Mouse (Mus musculus) left cerebral cortex, adult 9 months (tissue): ENCODE data around the gene Dhx40.
"Not testable (repeated sequence)": the region's sequence is repeated elsewhere in the genome, so short reads cannot be mapped to it uniquely, and the experiment has no call there.

Experiments
- DNase-seq, 2 experiments: peaks; one replicate each; pipeline ENCODE4 v3.0.0; 2022; ENCODE audit warnings: low spot score in 2 of 2

The Dhx40 gene

DNA sequence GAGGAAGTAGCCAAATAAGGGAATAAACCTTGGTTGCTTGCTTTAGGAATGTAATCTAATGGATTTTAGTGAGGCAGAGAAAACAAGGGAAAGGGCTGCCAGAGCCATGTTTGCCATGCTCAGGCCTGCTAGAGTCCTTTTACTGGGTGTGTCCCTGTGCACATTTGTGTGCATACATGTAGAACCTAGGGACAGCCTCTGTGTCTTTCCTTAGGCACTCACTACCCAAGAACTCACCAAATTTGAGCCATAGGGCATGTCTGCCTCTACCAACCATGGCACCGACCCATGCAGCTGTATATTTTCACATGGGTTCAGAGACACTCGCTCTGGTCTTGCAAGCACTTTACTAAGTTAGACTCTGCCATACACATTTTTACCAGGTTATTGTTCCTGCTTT, 11.4 kb upstream of the Dhx40 start:
- no peak for DNase-seq

DNA sequence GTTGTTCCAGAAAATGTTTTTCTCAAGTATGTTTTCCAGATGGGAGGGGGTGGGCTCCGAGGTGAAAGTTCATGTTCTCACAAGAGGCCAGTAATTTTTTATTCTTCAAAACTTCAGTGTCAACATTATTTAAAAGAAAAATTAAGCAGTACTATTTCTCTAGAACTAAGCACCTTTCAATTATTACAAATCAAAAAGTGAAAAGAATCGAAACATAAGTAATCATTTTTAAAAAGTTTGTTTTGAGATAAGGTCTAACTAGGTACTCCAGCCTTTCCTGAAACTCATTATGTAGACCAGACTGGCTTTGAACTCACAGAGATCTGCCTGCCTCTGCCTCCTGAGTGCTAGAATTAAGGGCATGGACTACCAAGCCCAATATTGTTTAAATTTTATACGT, 8.7 kb upstream of the Dhx40 start:
- not testable (repeated sequence) for DNase-seq

DNA sequence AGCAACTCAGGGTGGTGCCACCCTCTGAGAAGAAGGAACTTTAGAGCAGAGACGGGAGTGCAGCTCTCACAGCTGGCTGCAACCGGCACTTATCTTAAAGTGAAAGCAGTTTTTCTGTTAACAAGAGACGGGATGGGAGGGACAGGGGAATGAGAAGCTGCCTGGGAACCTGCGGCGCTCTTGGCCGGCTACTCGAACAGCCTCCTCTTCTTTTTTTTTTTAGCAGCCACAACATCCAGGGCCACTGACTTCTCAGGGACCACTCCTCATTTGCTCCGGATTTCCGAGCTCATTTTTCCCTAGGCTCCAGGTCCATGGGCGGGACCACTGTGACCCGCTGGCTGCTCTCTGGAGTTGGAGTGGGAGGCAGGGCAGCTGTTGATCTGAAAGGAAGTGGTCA, 6.9 kb upstream of the Dhx40 start:
- not testable (repeated sequence) for DNase-seq

DNA sequence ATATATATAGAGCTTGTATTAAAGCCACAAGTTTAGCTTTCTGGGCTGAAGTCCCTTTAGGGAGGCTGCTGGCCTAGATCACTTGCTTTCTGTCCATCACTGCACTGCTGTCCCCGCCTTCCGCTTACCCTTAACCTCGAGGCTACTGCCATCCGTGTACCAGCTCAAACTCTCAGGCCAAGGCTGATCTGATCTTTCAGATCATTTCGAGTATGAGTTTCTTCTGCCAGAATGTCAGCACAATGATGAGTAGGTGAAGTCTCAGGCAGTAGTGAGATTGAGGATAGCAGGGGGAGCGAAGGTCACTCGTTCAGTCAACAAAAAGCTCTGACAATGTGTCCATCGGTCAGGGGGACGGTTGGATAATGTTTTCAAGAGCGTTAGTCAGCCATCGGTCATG, 5.7 kb upstream of the Dhx40 start:
- DNase-seq = not testable (repeated sequence)

DNA sequence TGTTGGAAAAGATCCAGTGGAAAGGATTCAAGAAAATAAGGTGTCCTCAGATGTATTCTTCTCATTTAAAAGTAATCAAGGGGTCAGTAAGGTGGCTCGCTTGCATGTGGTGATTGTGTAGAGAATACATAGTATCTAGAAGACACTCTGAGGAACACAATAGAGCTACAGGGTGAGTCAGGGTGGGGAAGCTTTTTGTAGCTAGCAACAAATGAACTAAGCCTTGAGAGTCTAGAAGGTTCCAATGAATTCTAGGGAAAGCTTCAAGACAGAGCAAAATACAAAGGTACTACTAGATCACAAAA, 3.7 kb upstream of the Dhx40 start:
- no peak for DNase-seq

DNA sequence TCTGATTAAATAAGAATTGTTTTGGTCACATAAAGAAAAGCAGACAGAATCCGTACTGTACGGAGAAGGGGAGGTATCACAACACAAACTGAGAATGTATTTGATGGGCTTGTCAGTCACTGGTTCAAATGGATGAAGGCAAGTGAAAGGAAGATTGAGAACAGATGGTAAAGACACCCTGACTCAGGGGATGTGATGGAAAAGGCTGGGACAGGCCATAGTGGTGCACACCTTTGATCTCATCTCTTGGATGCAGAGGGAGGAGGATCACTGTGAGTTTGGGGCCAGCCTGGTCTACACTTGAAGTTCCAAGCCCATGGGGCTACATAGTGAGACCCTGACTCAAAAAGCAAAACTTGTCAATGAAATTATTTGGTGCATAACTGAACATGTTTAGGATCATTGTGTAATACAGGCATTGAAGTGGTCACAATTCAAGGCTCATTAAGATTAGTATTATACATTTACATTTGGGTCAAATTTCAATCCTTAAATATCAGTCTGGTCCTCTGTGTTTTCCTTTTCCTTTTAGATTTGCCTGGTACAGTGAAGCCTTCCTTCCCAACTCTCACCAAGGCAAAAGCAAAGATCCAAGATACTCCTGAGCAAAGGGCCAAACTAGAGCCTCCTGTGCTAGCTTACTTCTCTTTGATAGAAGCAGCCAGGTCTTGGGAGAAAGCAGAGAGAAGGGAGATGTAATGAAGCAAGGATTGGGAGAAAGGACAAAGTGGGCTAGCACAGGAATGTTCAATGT, 3.2 kb upstream of the Dhx40 start:
- no peak for DNase-seq

DNA sequence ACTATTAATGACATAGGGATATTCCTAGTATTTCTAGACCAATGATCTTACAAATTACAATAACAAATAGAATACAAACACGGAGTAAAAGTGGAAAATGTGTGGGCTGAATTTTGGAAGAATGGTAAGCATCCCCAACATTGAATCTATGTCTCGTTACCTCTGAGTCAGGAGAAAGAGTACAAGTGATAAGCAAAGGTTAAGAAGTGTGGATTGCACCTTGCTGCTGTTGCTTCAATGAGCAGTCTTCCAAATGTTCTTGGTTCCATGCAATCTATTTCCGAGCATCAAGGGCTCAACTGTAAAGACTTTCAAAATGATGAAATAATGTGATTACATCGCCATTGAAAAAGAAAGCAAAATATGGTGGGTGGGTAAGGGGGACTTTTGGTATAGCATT, 2.3 kb upstream of the Dhx40 start:
- no peak for DNase-seq

DNA sequence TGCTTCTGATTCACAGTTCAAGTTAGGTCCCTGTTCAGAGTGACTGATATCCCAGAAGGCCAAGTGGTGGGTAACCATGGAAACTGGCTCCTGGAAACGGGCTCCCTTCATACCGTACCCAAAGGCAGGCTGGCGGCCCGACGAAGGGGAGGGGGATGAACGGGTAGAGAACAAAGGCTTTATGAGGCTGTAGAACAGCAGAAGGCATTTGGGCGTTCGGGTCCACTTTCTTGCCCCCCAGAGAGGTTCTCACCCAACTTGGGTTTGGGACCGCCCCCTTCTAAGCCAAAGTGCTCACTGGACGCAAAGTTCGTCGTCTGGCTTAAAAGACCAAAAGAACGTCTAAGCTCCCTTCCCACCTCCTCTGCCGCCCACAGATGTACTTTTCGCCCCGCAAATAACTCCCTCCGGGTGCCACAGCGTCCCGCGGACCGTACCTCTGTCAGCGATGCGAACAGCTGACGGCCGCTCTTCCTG, 507 bp downstream of the Dhx40 start:
- DNase-seq = peak; percentile 36 to 49

DNA sequence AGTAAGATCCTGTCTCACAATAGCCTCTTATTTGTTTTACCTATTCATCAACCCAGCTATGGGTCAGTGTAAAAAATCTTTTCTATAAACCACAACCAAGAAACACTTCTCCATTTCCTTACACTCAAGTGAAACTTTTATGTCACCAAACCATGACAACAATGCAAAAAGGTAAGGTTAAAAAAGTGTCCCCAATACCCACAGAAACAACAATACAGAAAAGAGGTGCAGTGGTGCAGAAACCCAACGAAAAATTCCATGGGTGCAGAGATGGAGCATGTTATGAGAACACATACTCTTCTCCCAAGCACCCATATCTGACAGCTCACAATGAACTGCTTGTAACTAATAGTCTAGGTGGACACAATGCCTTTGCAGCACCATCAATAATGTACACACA, 13.4 kb downstream of the Dhx40 start:
- DNase-seq = no peak

DNA sequence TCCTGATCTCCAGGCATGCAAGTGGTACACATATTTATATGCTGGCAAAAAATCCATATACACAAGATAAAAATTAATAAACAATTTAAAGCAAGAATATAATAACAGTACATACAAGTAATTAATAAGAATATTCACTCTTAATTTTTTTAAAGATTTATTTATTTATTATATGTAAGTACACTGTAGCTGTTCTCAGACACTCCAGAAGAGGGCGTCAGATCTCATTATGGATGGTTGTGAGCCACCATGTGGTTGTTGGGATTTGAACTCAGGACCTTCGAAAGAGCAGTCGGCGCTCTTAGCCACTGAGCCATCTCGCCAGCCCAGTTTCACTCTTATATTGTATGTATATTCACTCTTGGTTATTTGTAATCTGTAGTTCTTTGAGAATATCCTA, 20.1 kb downstream of the Dhx40 start:
- not testable (repeated sequence) for DNase-seq

DNA sequence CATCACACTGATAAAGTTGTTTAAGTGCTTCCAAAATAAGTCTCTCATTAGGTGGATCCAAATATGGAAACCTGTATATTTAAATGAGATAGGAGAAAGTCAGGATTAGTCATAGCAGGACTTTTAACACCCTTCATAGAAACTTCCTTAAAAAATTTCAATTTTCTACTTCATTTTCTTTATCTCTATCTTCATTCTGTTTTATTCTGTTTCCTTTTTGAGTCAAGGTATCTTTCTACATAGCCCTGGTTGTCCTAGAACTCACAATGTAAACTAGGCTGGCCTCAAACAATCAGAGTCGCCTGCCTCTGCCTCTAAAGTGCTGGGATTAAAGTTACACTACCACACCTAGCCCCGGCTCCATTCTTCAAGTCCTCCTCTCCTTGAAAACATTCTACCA, 21.8 kb downstream of the Dhx40 start:
- DNase-seq = no peak

DNA sequence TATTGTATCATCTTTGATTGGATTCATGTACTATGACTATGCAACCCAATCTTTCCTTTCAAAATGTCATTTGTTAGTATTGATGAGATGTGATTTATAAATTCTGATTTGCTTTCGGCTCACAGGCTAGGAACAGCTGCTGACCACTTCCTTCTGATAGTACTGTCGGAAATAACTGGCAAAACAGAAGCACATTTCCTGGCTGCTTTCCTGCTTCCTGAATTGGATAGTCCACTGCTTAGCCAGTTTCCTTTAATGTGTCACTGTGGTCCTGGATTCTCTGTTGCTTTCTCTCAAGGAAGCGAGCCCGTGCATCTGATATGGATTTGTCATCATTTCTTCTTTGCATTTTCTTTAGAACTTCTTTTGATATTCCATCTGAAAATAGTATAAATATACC, 37.7 kb downstream of the Dhx40 start:
- DNase-seq = no peak

DNA sequence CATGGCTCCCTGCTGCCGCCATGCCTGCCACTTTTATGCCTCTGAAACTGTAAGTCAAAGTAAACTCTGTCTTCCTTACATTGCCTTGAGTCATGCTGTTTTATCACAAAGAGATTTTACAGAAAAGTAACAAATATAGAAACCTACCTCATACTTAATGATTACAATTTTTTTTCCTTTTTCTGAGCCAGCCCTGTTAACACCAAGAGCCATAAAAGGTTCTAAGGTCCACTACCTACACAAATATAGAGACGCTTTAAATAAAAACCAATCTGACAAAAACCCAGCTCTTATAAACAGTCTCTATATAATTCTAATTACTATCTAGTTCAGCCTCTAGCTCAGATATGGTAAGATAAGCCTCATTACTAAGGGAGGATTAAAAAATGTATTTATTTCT, 43.0 kb downstream of the Dhx40 start:
- no peak for DNase-seq

DNA sequence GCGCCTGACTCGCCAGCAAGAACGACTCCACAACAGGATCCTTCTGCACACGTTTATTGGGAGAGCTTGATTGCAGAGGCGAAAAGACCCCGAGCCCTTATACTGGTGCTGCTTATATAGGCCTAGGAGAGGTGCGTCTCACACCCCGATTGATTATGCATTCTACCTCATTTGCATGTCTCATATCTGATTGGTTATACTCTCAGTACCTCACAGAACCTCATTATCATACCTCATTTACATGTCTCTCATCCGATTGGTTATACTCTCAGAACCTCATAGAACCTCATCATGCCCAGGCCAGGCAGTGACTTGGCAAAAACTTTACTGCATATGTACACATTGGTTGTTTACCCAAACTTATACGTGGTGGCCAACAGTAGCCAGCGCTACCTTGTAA, 44.4 kb downstream of the Dhx40 start:
- not testable (repeated sequence) for DNase-seq

DNA sequence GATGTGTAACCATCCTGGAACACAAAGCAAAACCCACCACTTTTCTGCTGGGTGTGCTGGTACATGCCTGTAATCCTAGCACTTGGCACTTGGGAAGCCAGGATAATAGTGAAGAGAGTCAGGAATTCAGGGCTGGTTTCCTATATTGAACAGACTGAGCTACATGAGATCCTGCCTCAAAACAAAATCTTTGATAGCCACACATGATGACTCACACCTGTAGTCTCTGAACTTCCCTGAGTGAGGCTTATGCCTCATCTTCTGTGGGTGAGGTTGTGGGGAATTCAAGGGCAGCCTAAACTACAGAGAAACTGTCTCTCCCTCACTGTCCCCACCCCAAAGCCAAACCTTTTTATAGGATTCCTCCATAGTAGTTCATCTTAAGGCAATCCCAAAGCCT, 47.2 kb downstream of the Dhx40 start:
- DNase-seq = no peak

DNA sequence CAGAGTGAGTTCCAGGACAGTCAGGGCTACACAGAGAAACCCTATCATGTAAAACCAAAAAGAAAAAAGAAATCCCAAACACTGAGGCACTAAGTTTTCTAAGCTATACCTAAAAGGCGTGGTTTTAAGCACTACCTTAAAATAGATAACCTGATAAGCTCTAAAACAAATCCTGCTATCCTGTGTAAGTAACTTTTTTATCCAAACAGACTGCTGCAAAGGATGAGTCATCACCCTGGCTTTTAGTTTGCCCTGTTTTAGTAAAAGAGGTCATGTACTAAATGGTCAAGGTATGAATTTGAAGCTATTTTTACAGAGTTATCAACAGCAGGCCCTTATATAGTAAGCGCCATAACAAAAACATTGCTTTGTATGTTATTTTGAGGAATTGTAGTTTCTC, 47.7 kb downstream of the Dhx40 start:
- no peak for DNase-seq

DNA sequence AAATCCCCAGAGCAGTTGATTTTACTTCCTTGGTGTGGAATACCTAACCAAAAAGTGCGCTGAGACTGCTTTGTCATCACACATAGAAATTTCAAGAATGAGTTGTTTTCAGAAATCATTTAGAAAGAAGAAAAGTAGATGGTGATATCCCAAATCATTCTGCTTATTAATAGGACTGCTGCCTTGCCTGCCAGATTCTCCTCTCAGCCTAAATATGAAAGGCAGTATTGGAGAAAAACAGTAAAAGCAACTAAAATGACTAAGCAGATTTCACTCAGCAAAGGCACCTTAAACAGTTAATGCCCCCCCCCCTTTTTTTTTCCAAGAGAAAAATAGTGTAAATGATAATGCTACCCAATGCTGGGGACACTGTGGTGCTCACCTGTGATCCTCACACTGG, 48.3 kb downstream of the Dhx40 start:
- DNase-seq = no peak

DNA sequence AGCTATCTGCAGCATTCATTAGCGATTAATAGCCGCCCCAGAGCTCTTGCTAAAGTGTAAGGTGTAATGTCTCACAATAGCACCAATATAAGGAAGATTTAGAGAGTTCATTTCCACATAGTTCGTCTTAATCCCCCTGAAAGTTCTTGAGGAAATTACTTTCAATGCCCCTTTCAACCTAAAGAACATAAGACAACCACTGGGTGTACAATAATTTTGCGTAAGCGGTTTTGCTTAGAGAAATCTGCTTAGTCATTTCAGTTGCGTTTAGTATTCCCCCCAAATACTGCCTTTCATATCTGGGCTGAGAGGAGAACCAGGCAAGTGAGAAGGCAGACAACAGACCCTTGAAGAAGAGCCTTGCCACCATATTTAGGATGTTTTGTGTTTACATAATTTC, 49.0 kb downstream of the Dhx40 start:
- no peak for DNase-seq

DNA sequence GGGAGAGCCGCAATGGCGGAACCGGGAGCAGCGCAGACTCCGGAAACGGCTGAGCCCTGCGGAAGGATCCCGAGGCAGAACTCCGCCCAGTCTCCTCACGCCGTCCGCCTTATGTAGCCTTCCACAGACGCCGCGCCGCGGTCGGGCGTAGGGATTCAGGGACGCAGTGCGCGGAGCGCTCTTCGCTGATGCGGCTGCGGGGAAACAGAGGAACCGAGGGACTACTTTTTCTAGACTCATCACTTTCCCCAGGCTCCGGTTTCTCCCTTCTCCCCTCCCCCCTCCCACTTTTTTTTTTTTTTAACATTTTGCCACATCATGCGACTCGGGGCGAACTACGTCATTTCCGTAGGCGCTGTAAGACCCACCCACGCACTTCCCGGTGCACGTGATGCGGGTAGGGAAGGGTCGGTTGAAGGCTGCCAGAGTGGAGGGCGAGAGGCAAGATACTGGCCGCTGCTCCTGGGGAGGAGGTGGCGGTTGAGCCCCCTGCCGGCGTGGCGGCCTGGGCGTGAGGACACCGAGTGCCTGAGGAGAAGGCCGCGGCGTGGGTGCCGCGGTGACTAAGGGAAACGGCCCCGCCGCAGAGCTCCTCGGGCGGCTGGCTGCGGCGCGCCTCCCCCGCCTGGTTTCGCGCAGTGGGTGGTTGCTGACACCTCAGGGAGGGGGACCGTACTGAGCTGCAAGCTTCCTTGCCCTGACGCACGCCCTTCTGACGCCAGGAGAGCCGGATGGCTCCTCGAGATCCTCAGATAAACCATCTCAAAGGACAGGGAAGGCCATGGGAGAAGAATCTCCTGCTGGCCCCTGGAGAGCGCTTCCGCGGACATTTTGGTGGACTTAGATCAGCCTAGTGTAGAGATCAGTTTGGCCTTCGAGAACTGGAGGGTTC, 49.8 kb downstream of the Dhx40 start, which contains the start of gene Cltc:
TSS of gene Cltc (minus strand) at position 86 of the 892 bp plus-strand sequence.
- DNase-seq = peak; percentile 93 to 98

DNA sequence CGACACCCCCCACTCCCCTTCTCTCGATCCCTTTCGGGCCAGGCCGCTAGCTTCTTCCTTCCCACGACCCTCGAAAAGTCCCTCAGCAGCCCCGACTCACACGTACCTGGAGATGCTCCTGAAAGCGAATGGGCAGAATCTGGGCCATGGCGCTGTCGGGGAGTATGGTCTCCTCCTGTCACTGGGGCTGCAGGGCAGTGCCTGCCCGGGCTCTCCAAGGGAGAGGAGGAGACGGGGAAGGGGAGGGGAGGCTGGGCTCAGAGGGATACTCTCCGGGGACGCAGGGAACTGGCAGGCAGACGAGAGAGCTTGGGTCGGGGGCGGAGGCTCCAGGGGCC, 50.4 kb downstream of the Dhx40 start:
- DNase-seq = no peak

DNA sequence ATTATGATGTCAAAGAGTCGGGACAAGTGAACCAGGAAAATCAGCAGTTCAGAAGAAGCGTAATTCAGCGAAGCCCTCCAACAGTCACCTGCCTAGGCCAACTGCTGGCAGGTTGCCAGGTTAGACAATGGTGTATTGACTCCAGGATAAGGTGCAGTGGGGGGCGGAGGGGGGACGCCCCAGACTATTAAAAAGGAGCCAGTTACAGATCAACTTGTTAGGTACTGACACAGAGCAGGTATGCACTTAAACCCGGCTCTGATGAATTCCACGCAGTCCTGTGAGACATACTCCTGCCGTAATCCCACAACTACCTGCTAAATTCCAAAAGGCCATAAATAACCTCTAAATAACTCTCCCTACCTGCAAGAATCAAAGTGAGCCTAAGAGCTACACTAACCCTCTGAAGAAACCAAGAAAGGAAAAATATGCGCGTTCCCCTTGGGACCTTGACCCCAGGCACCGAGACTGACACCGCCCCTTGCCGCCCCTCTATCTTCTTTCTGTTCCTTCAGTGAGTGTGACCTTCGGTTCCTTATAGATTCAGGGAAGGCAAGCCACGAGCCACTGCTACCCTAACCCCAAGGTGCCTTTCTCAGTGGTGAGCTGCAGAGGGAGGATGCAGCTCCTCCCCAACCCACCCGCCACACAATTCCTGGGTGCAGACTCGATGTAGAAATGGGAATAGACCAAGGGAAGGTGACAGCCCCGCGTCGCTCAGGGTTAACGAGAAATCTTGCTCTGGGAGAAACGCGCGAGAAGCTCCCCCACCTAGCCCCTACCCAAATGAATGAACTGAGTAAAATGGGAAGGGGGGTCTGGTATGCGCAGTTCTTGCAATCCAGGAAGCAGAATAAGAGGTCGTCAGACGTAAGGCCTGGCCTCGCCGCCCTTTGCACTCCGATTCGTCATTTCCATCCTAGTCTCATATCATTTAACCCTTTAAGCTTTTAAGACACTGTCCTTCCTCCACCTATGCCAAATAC, 51.1 kb downstream of the Dhx40 start:
- peak in 1 of 2 experiments; percentile 63 for DNase-seq

DNA sequence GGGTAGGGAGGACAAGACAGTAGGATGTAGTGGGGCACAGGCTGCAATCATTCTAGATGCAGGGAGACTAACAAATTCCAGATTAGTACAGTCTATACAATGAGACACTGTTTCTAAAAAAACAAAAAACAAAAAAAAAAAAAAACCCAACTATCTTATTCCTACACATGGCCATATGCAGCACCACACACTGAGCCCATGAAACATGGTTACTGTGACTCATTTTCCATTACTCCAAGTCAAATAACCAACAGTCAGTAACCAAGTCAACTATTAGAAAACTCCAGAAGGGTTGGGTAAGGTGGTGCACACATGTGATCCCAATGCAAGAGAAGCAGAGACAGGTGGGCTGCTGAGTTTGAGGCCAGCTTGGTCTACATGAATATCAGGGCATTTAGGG, 55.1 kb downstream of the Dhx40 start:
- no peak for DNase-seq
